Mouse (Mus musculus): ENCODE results near the gene P2rx4. TPM values are rescaled to one million over a fixed set of nuclear protein-coding genes. Genes with fewer than 3 reads are reported as not detected.
"Not testable (repeated sequence)": the region's sequence is repeated elsewhere in the genome, so short reads cannot be mapped to it uniquely, and the experiment has no call there.

The P2rx4 gene
- 8.4 and 20.5 TPM in 2 replicates for total RNA-seq (2015; ENCODE audit: low replicate concordance)
- 4.6 and 5.1 TPM in 2 replicates for total RNA-seq (2017; ENCODE audit: low replicate concordance)

GRCm38 (mm10) chr5:122707276-122708181 is at the start of gene P2rx4:
TSS of gene P2rx4 (plus strand) at chr5:122707544.
- peak; percentile 94 for ATAC-seq (replicated peaks; ENCODE audit: low FRiP score, poor library complexity, severe bottlenecking)

GRCm38 (mm10) chr5:122662501-122662900 is 44.8 kb upstream of the P2rx4 start:
- ATAC-seq (replicated peaks; ENCODE audit: low FRiP score, poor library complexity, severe bottlenecking), result no peak

GRCm38 (mm10) chr5:122665036-122665435 is 42.3 kb upstream of the P2rx4 start:
- no peak for ATAC-seq (replicated peaks; ENCODE audit: low FRiP score, poor library complexity, severe bottlenecking)

GRCm38 (mm10) chr5:122668981-122669897 is 38.1 kb upstream of the P2rx4 start:
- ATAC-seq (replicated peaks; ENCODE audit: low FRiP score, poor library complexity, severe bottlenecking), result no peak

GRCm38 (mm10) chr5:122671641-122672040 is 35.7 kb upstream of the P2rx4 start:
- ATAC-seq (replicated peaks; ENCODE audit: low FRiP score, poor library complexity, severe bottlenecking), result not testable (repeated sequence)

- ATAC-seq (replicated peaks; ENCODE audit: low FRiP score, poor library complexity, severe bottlenecking), result no peak
Observed at GRCm38 (mm10) chr5:122672298-122672697, 35.0 kb upstream of the P2rx4 start.

GRCm38 (mm10) chr5:122676002-122676401 is 31.3 kb upstream of the P2rx4 start:
- no peak for ATAC-seq (replicated peaks; ENCODE audit: low FRiP score, poor library complexity, severe bottlenecking)

- ATAC-seq (replicated peaks; ENCODE audit: low FRiP score, poor library complexity, severe bottlenecking), result no peak
Observed at GRCm38 (mm10) chr5:122677983-122678382, 29.4 kb upstream of the P2rx4 start.

- ATAC-seq (replicated peaks; ENCODE audit: low FRiP score, poor library complexity, severe bottlenecking), result no peak
Observed at GRCm38 (mm10) chr5:122679881-122680280, 27.5 kb upstream of the P2rx4 start.

GRCm38 (mm10) chr5:122681276-122681675 is 26.1 kb upstream of the P2rx4 start:
- no peak for ATAC-seq (replicated peaks; ENCODE audit: low FRiP score, poor library complexity, severe bottlenecking)

- no peak for ATAC-seq (replicated peaks; ENCODE audit: low FRiP score, poor library complexity, severe bottlenecking)
Observed at GRCm38 (mm10) chr5:122683926-122684325, 23.4 kb upstream of the P2rx4 start.

GRCm38 (mm10) chr5:122687391-122687790 is 20.0 kb upstream of the P2rx4 start:
- no peak for ATAC-seq (replicated peaks; ENCODE audit: low FRiP score, poor library complexity, severe bottlenecking)

- no peak for ATAC-seq (replicated peaks; ENCODE audit: low FRiP score, poor library complexity, severe bottlenecking)
Observed at GRCm38 (mm10) chr5:122689153-122689552, 18.2 kb upstream of the P2rx4 start.

- ATAC-seq (replicated peaks; ENCODE audit: low FRiP score, poor library complexity, severe bottlenecking), result no peak
Observed at GRCm38 (mm10) chr5:122690486-122690885, 16.9 kb upstream of the P2rx4 start.

GRCm38 (mm10) chr5:122693431-122694207 is 13.7 kb upstream of the P2rx4 start:
- ATAC-seq (replicated peaks; ENCODE audit: low FRiP score, poor library complexity, severe bottlenecking), result no peak

- ATAC-seq (replicated peaks; ENCODE audit: low FRiP score, poor library complexity, severe bottlenecking), result no peak
Observed at GRCm38 (mm10) chr5:122695516-122695915, 11.8 kb upstream of the P2rx4 start.

GRCm38 (mm10) chr5:122698041-122698700 is 9.2 kb upstream of the P2rx4 start:
- ATAC-seq (replicated peaks; ENCODE audit: low FRiP score, poor library complexity, severe bottlenecking), result no peak

GRCm38 (mm10) chr5:122698701-122699060 is 8.7 kb upstream of the P2rx4 start:
- no peak for ATAC-seq (replicated peaks; ENCODE audit: low FRiP score, poor library complexity, severe bottlenecking)

Data from erythroid progenitor cell, adult 5-6 weeks (primary cell).